Mouse (Mus musculus) left cerebral cortex, postnatal 10 days (tissue): ENCODE results near the gene Gm28048. TPM values are rescaled to one million over a fixed set of nuclear protein-coding genes. Genes with fewer than 3 reads are reported as not detected.

Experiments used
- DNase-seq, 2 experiments: peaks; one replicate each; pipeline ENCODE4 v3.0.0; 2021 to 2022; ENCODE audit warnings: low spot score in 2 of 2, mixed read lengths in 1 of 2; ENCODE audit errors: extremely low spot score in 1 of 2
- intact Hi-C: fragments of 180-260 bp; cut with DNase I; formaldehyde crosslinking; loops from one replicate; pipeline ENCODE4 v1.15.1; 2025
- total RNA-seq, 2 experiments: library from RNA; stranded (reverse); gene quantifications; 2 replicates each; pipeline ENCODE4 v1.2.3; 2021

Gm28048 gene
- total RNA-seq, 2 experiments from 2014 or later, result 6.9 to 7.5 TPM

DNA sequence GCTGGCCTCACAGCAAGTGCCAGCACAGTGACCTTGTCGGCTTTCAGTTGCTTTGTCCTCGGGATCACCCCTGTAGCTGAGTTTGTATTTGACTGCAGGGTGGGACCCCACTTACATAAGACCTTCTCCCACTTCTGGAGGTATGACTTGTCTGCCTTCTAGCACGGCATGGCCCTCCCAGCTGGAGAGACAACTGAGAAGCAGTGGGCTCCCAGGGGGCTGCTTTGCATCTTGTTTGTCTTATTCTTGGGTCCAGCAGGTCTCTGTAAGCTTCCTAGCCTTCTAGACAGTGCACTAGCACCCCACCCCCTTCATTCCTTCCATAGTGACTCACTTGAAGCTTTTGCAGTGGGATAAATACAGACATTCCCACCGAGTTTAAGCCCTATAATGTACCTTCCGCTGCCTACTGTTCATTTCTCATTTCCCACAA is 151.7 kb downstream of the Gm28048 start:
- intact Hi-C loops, result no loop called here
- peak in 1 of 2 experiments; percentile 35 for DNase-seq

DNA sequence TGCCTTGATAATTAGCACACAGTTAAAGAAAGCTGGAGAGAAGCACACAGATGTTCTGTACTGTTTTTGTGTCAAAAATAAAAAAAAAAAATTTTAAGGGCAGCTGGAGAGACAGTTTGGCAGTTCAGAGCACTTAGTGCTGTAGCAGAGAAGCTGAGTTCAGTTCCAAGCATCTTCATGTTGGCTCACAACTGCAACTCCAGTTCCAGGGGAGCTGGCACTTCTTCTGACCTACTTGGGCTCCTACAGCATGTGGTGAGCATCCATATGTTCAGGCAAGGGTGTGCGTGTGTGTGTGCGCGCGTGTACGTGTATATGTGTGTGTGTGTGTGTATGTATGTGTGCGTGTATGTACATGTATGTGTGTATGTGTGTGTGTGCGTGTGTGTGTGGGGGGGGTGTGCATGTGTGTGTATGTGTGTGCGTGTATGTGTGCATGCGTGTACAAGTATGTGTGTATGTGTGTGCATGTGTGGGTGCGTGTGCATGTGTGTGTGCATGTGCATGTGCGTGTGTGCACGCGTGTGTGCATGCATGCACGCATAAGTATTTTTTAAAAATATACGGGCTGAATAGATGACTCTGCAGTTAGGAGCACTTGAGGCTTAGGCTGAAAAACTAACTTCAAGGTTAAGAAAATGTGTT is 152.8 kb downstream of the Gm28048 start:
- peak in 1 of 2 experiments; percentile 24 for DNase-seq
- intact Hi-C loops, result no loop called here

DNA sequence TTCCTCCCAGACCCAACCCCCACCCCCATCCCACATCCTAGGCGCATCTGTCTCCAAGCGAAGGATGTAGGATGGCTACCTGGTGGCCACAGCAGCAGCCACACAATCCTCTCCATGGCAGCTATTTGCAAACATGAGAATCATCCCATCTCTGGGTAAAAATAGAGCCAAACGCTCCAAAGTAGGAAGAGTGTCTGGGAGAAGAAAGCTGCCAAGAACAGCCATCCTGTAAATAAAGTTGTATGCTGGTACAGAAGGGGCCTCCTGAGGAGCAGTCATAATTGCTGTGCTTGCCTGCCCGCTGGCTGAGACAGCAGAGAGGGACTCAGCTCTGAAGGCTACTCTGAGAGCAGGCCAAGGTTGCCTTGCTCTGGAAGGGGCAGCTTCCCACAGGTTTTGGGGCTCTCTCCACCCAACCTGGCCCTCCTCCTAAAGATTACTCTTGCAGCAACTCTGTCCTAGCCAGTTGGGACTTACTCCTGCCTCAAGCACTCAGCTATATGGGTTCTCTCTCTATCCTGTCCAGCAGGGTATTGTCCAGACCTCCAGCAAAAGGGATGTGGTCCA is 154.3 kb downstream of the Gm28048 start:
- peak in 1 of 2 experiments; percentile 31 for DNase-seq
- intact Hi-C loops, result no loop called here

DNA sequence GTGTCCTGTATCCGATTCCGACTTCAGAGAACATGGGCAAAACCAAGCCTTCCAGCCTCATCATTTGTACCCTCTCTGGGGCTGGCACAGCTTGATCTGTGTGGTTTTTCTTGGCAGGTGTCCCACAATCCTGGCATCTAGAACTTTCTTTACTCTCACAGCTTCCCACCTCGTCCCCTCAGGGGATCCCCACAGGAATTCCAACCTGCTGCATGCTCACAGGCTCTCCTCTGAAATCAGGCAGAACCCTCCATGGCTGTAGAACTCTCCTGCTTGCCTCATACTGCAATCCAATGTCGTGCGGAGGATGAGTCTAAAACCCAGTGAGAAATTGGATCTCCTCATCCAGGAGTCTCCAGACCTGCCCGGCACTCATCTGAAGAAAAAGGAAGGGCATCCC is 155.2 kb downstream of the Gm28048 start:
- intact Hi-C loops, result no loop called here

DNA sequence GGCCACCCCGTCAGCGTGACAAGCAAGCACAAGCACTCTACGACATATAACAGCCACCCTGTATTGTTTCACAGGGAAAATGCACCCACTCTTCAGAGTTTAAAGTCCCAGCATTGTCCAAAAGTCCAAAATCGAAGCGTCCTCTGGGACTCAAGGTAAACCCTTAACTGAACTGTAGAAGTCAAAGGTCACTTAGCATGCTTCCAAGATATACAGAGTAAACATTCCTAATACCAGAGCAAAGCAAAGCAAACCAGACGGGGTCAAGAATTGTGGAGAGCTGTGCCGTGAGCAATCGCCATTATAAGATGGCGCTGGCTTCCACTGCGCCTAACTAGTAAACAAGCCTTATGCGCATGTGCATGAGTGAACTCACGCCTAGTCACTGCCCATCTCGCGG is 155.8 kb downstream of the Gm28048 start:
- intact Hi-C loops, result no loop called here
- DNase-seq, result no peak

More for the DNA sequence above, 155.2 kb downstream of the Gm28048 start:
- DNase-seq, result no peak

DNA sequence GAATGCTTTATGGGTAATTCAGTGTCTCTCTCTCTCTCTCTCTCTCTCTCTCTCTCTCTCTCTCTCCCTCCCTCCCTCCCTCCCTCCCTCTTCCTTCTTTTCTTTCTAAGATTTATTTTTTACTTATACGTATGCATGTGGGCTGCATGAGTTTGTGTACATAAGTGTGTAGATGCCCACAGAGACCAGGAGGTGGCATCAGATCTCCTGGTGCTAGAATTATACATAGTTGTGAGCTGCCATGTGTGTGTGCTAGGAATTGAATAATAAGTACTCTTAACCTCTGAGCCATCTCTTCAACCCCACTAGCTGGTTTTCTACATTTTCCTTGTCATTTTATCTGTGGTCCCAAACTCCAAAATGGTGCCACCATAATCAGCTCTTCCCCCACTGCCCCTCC is 156.3 kb downstream of the Gm28048 start:
- intact Hi-C loops, result no loop called here
- no peak for DNase-seq

DNA sequence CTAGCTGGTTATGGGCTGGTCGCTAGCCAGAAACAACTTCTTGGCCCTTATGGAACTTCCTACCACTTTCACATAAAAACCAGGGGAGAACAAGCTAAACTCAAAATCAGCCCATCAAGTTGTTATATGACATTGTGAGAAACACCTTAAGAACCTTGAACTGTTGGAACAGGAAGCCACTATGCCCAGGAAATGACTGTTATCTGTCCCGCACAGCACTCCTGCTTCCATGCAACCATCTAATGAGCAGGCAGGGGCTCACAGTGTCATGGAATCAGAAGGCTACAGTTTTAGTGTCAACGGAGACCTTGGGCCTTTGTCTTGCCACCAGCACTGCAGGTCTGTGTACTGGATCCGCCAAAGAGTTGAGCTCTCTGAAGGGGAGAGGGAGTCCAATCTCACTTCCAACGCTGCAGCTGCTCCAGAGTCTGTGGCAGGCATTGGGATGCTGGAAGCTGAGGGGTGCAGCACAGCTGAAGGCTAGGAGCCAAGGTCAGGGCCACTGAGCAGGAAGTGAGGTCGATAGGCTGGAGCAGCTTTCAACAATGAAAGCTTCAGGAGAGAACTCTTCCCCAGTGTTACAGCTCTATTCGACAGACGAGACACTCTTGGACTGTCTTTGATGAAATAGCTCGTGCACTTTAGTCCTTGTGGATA is 157.7 kb downstream of the Gm28048 start:
- intact Hi-C loops, result no loop called here
- DNase-seq, result no peak

DNA sequence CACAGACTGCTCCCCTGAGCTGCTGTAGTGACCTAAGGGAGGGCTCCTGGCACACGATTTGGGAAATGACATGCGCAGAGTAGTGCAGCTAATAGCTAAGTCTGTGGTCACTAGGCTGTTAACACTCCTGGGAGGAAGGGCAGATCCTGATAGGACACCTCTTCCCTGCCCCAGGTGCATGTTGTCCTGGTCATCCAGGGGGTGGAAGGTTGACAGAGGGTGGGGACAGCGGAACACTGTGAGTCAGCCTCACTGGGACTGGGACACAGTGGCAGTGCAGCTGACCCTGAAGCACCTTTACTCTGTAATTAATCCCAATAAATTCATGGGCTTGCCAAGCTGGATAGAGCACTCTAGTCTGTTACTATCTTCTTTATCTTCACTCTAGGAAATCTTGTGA is 160.6 kb downstream of the Gm28048 start:
- no peak for DNase-seq

DNA sequence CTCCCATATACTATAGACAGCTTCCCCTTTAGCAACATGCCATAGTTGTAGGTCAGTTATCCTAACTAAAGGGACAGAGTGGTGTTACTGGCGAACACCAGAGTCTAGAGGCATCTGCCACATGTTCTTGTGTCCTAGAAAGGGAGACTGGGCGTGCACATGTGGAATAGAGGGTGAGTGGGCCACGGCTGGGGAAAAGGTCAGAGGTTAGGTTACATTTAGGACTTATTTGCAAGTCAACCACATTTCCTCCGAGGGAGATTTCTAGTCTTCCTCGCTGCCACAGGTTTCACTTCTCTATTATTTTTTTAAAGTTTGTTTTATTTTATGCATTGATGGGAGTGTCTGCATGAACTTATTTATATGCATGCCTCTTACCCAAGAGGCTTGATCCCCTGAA is 163.5 kb downstream of the Gm28048 start:
- intact Hi-C loops, result no loop called here
- DNase-seq, result no peak

More for the DNA sequence above, 160.6 kb downstream of the Gm28048 start:
- intact Hi-C loops, result no loop called here

DNA sequence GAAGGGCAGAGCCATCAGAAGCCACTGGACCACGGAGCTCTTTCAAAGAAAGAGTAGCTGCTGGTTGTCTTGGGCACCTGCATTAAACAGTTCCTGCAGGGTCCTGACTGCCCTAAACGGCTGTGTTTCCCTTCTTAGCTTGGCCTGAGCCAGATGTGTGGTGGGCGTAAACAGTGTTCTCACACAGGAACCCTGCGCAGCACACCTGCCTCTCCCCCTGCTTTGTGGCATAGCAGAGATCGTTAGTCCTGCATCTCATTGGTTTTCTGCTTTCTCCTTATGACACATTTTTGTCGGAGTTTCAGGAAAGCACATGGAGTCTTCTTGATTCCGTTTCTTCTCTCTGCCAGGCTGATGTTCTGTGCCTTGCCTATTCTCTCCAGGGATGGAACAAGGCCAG is 166.0 kb downstream of the Gm28048 start:
- DNase-seq, result no peak
- intact Hi-C loops, result no loop called here

DNA sequence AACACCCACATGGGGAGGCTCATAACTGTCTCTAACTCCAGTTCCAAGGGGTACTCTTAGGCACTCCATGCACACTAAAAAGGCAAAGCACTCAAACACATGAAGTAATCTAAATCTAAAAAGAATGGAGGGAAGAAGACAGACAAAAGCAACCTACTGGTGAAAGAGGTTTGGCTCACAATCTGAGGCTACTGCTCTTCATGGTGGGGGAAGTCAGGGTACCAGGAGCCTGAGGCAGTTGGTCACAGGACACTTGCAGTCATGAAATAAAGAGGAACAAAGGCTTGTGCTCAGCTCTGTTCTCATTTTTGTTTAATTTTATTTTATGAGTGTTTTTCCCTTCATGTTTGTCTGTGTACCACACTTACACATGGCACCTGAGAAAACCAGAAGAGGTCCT is 166.7 kb downstream of the Gm28048 start:
- intact Hi-C loops, result no loop called here
- no peak for DNase-seq

DNA sequence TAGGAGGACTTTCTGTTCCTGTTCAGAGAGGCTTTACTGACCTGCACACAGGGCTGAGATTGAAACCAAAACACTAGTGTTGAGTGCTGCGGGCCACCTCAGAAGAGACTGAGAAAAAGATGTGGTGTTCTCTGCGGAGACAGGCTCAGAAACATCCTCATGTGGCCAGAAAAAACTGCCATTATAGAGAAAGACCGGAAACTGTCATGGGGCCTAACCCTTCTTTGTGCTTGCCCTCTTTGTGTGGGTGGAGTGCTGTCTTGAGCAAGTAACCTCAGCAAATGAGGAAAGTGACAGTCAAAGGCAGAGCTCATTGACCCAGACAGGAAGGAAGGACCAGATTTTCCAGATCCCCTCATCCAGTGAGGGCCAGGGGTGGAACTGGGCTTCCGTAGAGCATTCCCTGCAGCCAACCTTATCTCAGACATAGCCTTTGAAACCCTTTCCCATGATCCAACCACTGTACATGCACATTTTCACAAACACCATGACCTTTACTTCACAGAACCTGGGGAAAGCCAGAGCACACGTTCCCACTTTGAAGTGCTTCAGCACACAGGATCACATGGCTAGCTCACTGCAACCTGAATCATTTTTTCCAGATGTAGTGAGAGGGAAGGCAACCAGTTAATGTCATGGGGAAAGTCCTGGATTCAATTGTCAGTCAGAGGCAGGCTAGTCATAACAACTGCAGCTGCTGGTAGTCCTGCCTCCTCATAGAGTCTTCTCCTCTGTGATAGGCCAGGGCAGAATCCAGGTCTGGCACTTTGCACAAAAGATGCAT is 167.8 kb downstream of the Gm28048 start:
- intact Hi-C loops, result no loop called here
- no peak for DNase-seq

DNA sequence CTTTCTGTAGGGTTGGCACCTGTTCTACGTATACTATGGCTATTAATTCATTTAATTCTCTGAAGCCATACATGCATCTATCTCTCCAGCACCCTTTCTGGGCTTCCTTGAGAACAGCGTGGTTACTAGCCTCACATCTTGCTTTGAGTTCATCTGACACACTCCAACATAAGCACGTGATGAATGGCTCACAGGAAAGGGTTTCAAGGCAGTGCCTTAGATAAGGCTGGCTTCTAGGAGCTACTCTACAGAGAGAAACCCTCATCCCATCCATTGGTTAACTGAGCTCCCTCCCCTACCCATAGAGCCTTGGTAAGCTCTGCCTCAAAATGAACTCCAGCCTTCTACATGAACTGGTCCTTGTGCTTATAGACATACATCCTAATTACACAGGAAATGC is 168.5 kb downstream of the Gm28048 start:
- DNase-seq, result no peak
- intact Hi-C loops, result no loop called here

DNA sequence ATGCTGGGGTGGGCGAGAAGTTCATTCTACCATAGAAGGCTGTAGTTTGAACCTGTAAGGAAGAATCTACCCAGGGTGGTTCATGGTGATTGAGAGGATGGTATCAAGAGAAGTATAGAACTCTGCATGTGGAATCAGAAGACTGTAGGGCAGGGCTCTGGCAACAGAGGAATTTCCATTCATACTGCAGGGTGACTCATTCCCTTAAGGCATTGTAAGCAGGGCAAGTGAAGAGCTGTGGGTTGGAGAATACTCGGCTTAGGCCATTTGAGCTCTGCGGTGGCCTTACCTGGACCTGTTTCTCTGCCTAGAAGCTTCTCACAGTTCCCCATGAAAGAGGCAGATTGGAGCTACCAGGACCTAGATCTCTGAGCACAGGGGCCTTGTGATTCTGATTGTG is 170.5 kb downstream of the Gm28048 start:
- DNase-seq, result no peak
- intact Hi-C loops, result no loop called here

DNA sequence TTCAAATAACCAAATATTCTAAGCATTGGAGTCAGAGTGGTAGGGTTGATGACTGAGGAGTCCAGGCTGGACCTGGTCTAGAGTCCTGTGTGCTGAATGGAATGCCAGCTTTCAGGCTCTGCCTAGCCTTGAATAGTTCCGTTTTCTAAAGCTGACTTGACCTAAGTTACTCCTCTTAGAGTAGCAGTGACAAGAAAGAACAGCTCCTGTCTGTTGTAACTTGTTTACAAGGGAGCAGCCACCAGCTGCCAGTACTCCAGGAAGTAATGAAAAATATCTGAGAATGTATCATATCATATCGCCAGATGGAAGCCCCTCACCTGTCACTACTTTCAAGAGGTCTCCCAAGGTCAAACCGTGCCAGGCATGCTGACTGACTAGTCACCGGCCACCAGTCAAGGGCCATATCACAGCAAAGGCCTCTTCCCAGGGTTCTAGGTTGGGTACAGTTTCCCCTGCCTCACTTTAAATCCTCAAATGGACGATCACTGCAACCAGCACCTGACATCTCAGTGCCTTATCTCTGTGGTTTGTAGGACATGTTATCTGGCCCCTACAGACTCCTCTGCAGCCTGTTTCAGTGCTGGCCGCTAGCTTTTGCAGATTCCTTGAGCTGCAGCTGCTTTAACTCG is 172.3 kb downstream of the Gm28048 start:
- DNase-seq, result no peak
- intact Hi-C loops, result no loop called here

DNA sequence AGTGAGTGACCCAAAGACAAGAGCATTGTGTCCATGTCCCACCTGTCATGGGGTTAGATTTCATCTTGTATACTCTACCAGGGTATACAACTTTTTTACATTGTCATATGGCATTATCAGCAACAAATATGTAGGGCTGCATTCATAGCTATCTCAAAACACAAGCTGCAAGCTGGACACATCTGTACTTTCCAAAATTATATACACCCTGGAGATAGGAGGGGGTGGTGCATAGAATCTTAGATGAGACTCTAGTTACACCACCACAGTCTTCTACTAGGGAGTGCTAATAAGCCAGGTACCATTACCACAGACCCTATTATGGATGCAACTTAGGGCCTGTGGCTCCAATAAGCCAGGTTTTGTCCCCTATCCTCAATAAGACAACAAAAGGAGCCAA is 173.8 kb downstream of the Gm28048 start:
- intact Hi-C loops, result no loop called here
- DNase-seq, result no peak

DNA sequence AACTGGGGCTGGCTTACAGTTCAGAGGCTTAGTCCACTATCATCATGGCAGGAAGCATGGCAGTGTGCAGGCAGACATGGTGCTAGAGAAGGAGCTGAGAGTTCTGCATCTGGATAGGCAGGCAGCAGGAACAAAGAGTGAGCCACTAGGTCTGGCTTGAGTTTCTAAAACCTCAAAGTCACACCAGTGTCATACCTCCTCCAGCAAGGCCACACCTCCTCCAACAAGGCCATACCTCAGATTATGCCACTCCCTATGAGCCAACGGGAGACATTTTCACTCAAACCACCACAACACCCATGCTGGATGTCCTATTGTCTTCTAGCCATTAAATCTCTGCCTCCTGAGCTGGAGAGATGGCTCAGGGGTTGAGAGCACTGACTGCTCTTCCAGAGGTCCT is 176.7 kb downstream of the Gm28048 start:
- no peak for DNase-seq
- intact Hi-C loops, result no loop called here

DNA sequence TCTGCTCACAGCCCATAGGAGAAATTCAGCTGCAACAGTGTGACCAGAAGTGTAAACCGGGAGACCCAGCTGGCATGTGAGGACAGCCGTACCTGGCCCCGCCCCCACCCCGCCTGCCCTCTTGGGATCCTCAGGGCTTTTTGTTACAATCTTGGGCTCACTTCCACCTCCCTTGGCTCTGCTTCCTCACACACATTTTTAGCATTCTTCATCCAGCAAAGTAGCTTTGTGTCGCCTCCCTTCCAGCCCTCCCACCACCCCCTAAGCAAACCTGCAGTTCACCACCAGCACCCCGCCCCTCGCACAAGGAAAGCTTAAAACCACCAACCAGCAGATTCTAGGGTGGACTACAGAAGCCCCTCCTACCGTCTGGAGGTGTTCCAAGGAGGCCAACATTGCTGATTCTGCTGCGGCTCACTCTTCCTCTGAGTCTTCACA is 181.9 kb downstream of the Gm28048 start:
- intact Hi-C loops, result no loop called here

DNA sequence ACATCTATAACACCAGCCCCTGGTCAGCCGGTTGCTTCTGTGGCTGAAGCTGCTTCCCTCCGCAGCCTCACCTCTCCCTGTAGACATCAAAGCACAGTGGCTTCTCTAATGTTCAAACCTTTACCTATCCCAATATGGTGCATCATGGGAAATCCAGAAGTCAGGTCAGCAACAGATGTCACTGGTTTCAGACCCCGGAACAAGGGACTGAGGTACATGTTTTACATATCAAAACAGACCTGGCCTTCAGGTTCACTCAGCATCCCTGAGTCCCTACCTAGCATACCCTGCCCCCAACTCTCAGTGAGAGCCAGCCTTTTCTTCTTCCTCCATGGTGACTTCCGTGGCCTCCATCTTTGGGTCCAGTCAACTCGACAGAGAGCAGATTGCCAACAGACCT is 183.0 kb downstream of the Gm28048 start:
- intact Hi-C loops, result no loop called here
- DNase-seq, result no peak

More for the DNA sequence above, 181.9 kb downstream of the Gm28048 start:
- DNase-seq, result peak in 1 of 2 experiments; percentile 78
